Comparison of ENCODE assay signal across 8 mouse cellular contexts in the genomic region with DNA sequence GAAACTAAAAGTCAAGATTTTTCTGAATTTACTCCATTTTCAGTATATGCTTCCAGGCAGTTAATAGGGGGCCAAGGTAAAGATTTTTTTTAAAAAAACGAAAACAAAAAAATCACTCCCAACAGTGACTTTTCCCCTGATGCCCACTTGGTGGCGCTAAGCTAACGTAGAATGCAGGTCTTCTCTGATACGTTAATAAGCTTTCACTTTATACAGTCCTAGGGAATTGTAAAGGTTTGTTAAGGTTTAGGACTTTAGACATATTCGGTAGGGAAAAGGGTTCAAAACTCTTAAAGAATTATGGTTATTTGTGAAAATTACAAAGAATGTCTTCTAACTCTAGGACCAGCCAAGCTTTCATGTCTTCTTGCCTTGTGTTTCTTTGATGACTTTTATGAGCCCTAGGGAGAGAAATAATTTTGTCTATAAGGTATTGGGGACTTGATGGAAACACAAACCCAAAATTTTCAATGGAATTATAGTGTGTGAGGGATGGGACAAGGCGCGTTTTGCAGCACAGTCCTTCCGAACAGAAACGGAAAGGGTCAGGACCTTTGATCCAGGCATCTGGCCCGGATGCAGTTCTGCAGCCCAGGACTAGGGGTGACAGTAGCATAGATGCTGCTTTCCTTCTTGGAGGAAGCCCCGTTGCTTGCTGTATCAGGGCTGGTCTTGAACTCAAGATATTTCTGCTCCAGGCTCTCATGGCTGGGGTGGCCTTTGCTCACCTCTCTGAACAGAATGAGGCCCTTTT.
DNase-seq lines count a peak whose midpoint lies in the region; ATAC-seq lines count a peak whose summit lies in the region.

No protein-coding gene starts in this region.

- intact Hi-C loops in gastrocnemius, postnatal 14 days (cut with DNase I; ENCODE audit: low total_unique reads) = no loop called here

- H3K4me3 ChIP-seq in heart, embryonic 12.5 days = no peak overlapping the region

- no peak overlapping the region for H3K27ac ChIP-seq in heart, embryonic 12.5 days (ENCODE audit: poor library complexity, severe bottlenecking)

- peak; percentile 14 for DNase-seq in heart, adult 8-10 months (ENCODE audit: low spot score)
- peak; percentile 13 for DNase-seq in c-Kit-positive CD71-negative TER-119-negative erythroid progenitor cells, embryonic 14.5 days (ENCODE audit: low read depth)
- DNase-seq in gastrocnemius, postnatal 14 days = peak; percentile 6
- DNase-seq in kidney, postnatal 4 days = peak; percentile 56 to 57
- DNase-seq in thymus, postnatal 14 days = peak; percentile 48

- no peaks in the 10 kb centered on the region; the same call in 1 of the 2 replicates for H3K4me1 ChIP-seq in heart, embryonic 12.5 days (replicated peaks)

- no peak overlapping the region for H3K9ac ChIP-seq in heart, embryonic 12.5 days

- H3K9me3 ChIP-seq in heart, embryonic 12.5 days (replicated peaks) = no peaks in the 10 kb centered on the region

- WGBS in heart, embryonic 12.5 days = 31% methylated on average over 11 of the region's 11 CpGs

- no peaks in the 10 kb centered on the region for H3K36me3 ChIP-seq in heart, embryonic 12.5 days

- H3K4me2 ChIP-seq in heart, embryonic 12.5 days = no peak overlapping the region

- H3K27me3 ChIP-seq in heart, embryonic 12.5 days (replicated peaks) = no peaks in the 10 kb centered on the region

- ATAC-seq in heart, embryonic 12.5 days (ENCODE audit: insufficient number of reproducible peaks, low FRiP score) = no peak
- ATAC-seq in CD4-positive, CD25-positive, alpha-beta regulatory T cell, adult 4 months = peak; percentile 91
- peak; percentile 70 for ATAC-seq in megakaryocyte-erythroid progenitor cell, adult 5-6 weeks (replicated peaks; ENCODE audit: low FRiP score, low TSS enrichment, poor library complexity, severe bottlenecking)

Comparison
In these comparisons a context has a peak if more than half of its experiments do, and no peak if none do; other contexts are left out.
1. DNase-seq: peak in every context shown above with its lines; median percentile 56 in kidney, postnatal 4 days; 48 in thymus, postnatal 14 days; 14 in heart, adult 8-10 months; 13 in c-Kit-positive CD71-negative TER-119-negative erythroid progenitor cells, embryonic 14.5 days; 6 in gastrocnemius, postnatal 14 days.